ENCODE assay signal across 30 mouse cellular contexts in genomic region chr16:36543091-36543490, GRCm38 (mm10). TPM values are rescaled to one million over a fixed set of nuclear protein-coding genes. Genes with fewer than 3 reads are reported as not detected.
DNase-seq lines count a peak whose midpoint lies in the region; ATAC-seq and TF ChIP-seq lines count a peak whose summit lies in the region.
"Had no signal": no experiment of that assay in that cellular context is flagged by ENCODE, and none has a peak within 500 bp of the region (broad histone marks: within the 10 kb centered on the region; RNA-seq: fewer than 3 reads in every experiment).

No protein-coding gene starts in this region.

- H3K4me1 ChIP-seq in liver, adult 2 months (ENCODE audit: control insufficient read depth, insufficient read depth, low read length): peaks cover 6% of the 10 kb centered on the region
- no peaks in the 10 kb centered on the region for H3K4me1 ChIP-seq in liver, embryonic 11.5 days (replicated peaks; ENCODE audit: control insufficient read depth, insufficient read depth, low read length)
- H3K4me1 ChIP-seq in kidney, postnatal 0 days (replicated peaks; ENCODE audit: insufficient read depth, low read length): no peaks in the 10 kb centered on the region
- H3K4me1 ChIP-seq in forebrain, embryonic 14.5 days (ENCODE audit: control insufficient read depth, insufficient read depth, low read length): no peaks in the 10 kb centered on the region
- H3K4me1 ChIP-seq: embryonic facial prominence, embryonic 10.5 days; embryonic facial prominence, embryonic 15.5 days; forebrain, embryonic 15.5 days; hindbrain, embryonic 13.5 days; limb, embryonic 13.5 days; midbrain, embryonic 15.5 days had no signal

- H3K9me3 ChIP-seq in liver, embryonic 11.5 days (ENCODE audit: control insufficient read depth, low read length): no peaks in the 10 kb centered on the region
- H3K9me3 ChIP-seq in kidney, postnatal 0 days (replicated peaks; ENCODE audit: low read length): no peaks in the 10 kb centered on the region
- no peaks in the 10 kb centered on the region for H3K9me3 ChIP-seq in forebrain, embryonic 14.5 days (replicated peaks; ENCODE audit: control insufficient read depth, low read length)
- H3K9me3 ChIP-seq: embryonic facial prominence, embryonic 10.5 days; embryonic facial prominence, embryonic 15.5 days; forebrain, embryonic 15.5 days; G1E; hindbrain, embryonic 13.5 days; limb, embryonic 13.5 days; midbrain, embryonic 15.5 days had no signal

- no peaks in the 10 kb centered on the region for H3K79me2 ChIP-seq in liver, adult 2 months (ENCODE audit: control insufficient read depth, insufficient read depth, low read length)

- H3K4me3 ChIP-seq in liver, adult 2 months (ENCODE audit: insufficient read depth, low read depth, low read length): no peak overlapping the region
- no peak overlapping the region for H3K4me3 ChIP-seq in liver, embryonic 11.5 days (ENCODE audit: low read depth, low read length)
- no peak overlapping the region for H3K4me3 ChIP-seq in kidney, postnatal 0 days (replicated peaks; ENCODE audit: low read depth, low read length)
- no peak overlapping the region for H3K4me3 ChIP-seq in forebrain, embryonic 14.5 days (ENCODE audit: low read depth, low read length)
- H3K4me3 ChIP-seq: embryonic facial prominence, embryonic 10.5 days; embryonic facial prominence, embryonic 15.5 days; forebrain, embryonic 15.5 days; hindbrain, embryonic 13.5 days; limb, embryonic 13.5 days; midbrain, embryonic 15.5 days had no signal

- no peak for TF ChIP-seq CTCF in liver, adult 2 months (IDR thresholded peaks at IDR 0.05; ENCODE audit: low read depth, low read length)
- TF ChIP-seq CTCF in kidney, postnatal 0 days (IDR thresholded peaks at IDR 0.05; ENCODE audit: low read depth): no peak

- H3K27me3 ChIP-seq in liver, adult 2 months (ENCODE audit: control insufficient read depth, insufficient read depth, low read length): no peaks in the 10 kb centered on the region; the same call in 1 of the 2 replicates
- H3K27me3 ChIP-seq in liver, embryonic 11.5 days (replicated peaks; ENCODE audit: control insufficient read depth, insufficient read depth, low read length): no peaks in the 10 kb centered on the region
- H3K27me3 ChIP-seq in kidney, postnatal 0 days (ENCODE audit: insufficient read depth, low read length): no peaks in the 10 kb centered on the region
- no peaks in the 10 kb centered on the region for H3K27me3 ChIP-seq in forebrain, embryonic 14.5 days (replicated peaks; ENCODE audit: control insufficient read depth, insufficient read depth, low read length)
- H3K27me3 ChIP-seq: embryonic facial prominence, embryonic 15.5 days; forebrain, embryonic 15.5 days; hindbrain, embryonic 13.5 days; limb, embryonic 13.5 days; midbrain, embryonic 15.5 days had no signal

- 29% methylated on average over 3 of the region's 3 CpGs for WGBS in liver, adult 2 months
- 77% methylated on average over 3 of the region's 3 CpGs for WGBS in liver, embryonic 11.5 days
- WGBS in kidney, postnatal 0 days: 63% methylated on average over 3 of the region's 3 CpGs
- WGBS in forebrain, embryonic 14.5 days: 90% methylated on average over 3 of the region's 3 CpGs

- DNase-seq in liver, adult 2 months (ENCODE audit: extremely low read depth, low read depth, low spot score): peak; percentile 59
- DNase-seq in liver, embryonic 11.5 days (ENCODE audit: low spot score): no peak
- peak; percentile 71 to 87 for DNase-seq in kidney, adult 8-10 months
- no peak for DNase-seq in kidney, postnatal 0 days (ENCODE audit: low spot score)
- DNase-seq in kidney, postnatal 4 days: peak; percentile 34 to 49
- DNase-seq in retina, embryonic 14.5 days (ENCODE audit: low spot score): no peak
- DNase-seq in forebrain, embryonic 14.5 days (ENCODE audit: low spot score): no peak
- DNase-seq: adrenal gland, postnatal 36 days; cerebellum, adult 18-20 months; cerebellum, postnatal 14 days; gastrocnemius, postnatal 25 days; heart, adult 18-20 months; heart, postnatal 4 days; lung, embryonic 14.5 days; lung, postnatal 14 days; right cerebral cortex, postnatal 4 days; thymus, adult 2 months; thymus, postnatal 4 days had no signal

- no peak overlapping the region for H3K9ac ChIP-seq in liver, adult 2 months (ENCODE audit: low read depth, low read length)
- H3K9ac ChIP-seq in liver, embryonic 11.5 days (ENCODE audit: low read depth, low read length): no peak overlapping the region
- no peak overlapping the region for H3K9ac ChIP-seq in kidney, postnatal 0 days (ENCODE audit: low read depth, low read length)
- H3K9ac ChIP-seq in forebrain, embryonic 14.5 days (ENCODE audit: low read length): no peak overlapping the region
- H3K9ac ChIP-seq: embryonic facial prominence, embryonic 15.5 days; forebrain, embryonic 15.5 days; hindbrain, embryonic 13.5 days; limb, embryonic 13.5 days; liver, embryonic 14.5 days; lung, embryonic 14.5 days; midbrain, embryonic 15.5 days had no signal

- H3K27ac ChIP-seq in liver, adult 2 months (replicated peaks; ENCODE audit: insufficient read depth, low read depth, low read length): no peak overlapping the region
- no peak overlapping the region for H3K27ac ChIP-seq in liver, embryonic 11.5 days (ENCODE audit: low read depth, low read length)
- H3K27ac ChIP-seq in kidney, postnatal 0 days: no peak overlapping the region
- no peak overlapping the region for H3K27ac ChIP-seq in forebrain, embryonic 14.5 days (ENCODE audit: low read depth, low read length)
- H3K27ac ChIP-seq: embryonic facial prominence, embryonic 10.5 days; embryonic facial prominence, embryonic 15.5 days; forebrain, embryonic 15.5 days; hindbrain, embryonic 13.5 days; limb, embryonic 13.5 days; liver, embryonic 14.5 days; midbrain, embryonic 15.5 days had no signal

- no peaks in the 10 kb centered on the region for H3K36me3 ChIP-seq in liver, adult 2 months (ENCODE audit: control insufficient read depth, insufficient read depth, low read length)
- no peaks in the 10 kb centered on the region for H3K36me3 ChIP-seq in liver, embryonic 11.5 days (ENCODE audit: control insufficient read depth, insufficient read depth, low read length)
- no peaks in the 10 kb centered on the region for H3K36me3 ChIP-seq in kidney, postnatal 0 days (ENCODE audit: insufficient read depth, low read length)
- no peaks in the 10 kb centered on the region for H3K36me3 ChIP-seq in forebrain, embryonic 14.5 days (ENCODE audit: control insufficient read depth, insufficient read depth, low read length)
- H3K36me3 ChIP-seq: embryonic facial prominence, embryonic 10.5 days; embryonic facial prominence, embryonic 15.5 days; forebrain, embryonic 15.5 days; G1E; hindbrain, embryonic 13.5 days; limb, embryonic 13.5 days; midbrain, embryonic 15.5 days had no signal

- no peak overlapping the region for H3K4me2 ChIP-seq in liver, embryonic 11.5 days
- H3K4me2 ChIP-seq in kidney, postnatal 0 days (ENCODE audit: low read length): no peak overlapping the region
- H3K4me2 ChIP-seq in forebrain, embryonic 14.5 days (ENCODE audit: low read length): no peak overlapping the region
- H3K4me2 ChIP-seq: embryonic facial prominence, embryonic 15.5 days; forebrain, embryonic 15.5 days; heart, embryonic 11.5 days; hindbrain, embryonic 13.5 days; limb, embryonic 13.5 days; lung, embryonic 14.5 days; midbrain, embryonic 15.5 days had no signal

- TF ChIP-seq POLR2A in liver, adult 2 months (IDR thresholded peaks at IDR 0.05; ENCODE audit: extremely low read depth, insufficient read depth, low read length): no peak

- no peak for ATAC-seq in liver, embryonic 11.5 days (replicated peaks; ENCODE audit: low FRiP score)
- peak; percentile 73 for ATAC-seq in kidney, postnatal 0 days (replicated peaks; ENCODE audit: low FRiP score, low read depth)
- no peak for ATAC-seq in forebrain, embryonic 14.5 days
- ATAC-seq: forebrain, embryonic 15.5 days; intestine, embryonic 16.5 days; midbrain, embryonic 15.5 days had no signal

RNA-seq across cellular contexts. Expression of gene Casr, which starts 18.9 kb away (rescaled TPM):
- not detected in 2 replicates for total RNA-seq in liver, adult 2 months (2014; rRNA removed)
- polyA plus RNA-seq in liver, adult 2 months (2012; rRNA removed): not detected in 2 replicates
- 0.04 TPM in 1 of 2 replicates, not detected in the other for polyA plus RNA-seq in liver, embryonic 11.5 days (2014; fragmentation: Nextera tagmentation; extraction: Ambion mirVana)
- polyA plus RNA-seq in kidney, postnatal 0 days (2015; fragmentation: Nextera tagmentation; extraction: Ambion mirVana): 3.5 and 4.6 TPM in 2 replicates
- 0.22 TPM in 1 of 2 replicates, not detected in the other for polyA plus RNA-seq in forebrain, embryonic 14.5 days (2014; fragmentation: Nextera tagmentation; extraction: Ambion mirVana)
- total RNA-seq: adrenal gland, postnatal 36 days; heart, adult 18-20 months; neutrophil, adult 5-6 weeks had no signal
- polyA plus RNA-seq: G1E; hindbrain, embryonic 13.5 days; intestine, embryonic 16.5 days; liver, embryonic 14.5 days; lung, embryonic 14.5 days; neural tube, embryonic 11.5 days had no signal

Comparison
In these comparisons a context has a peak if more than half of its experiments do, and no peak if none do; other contexts are left out.
1. DNase-seq: peak in liver, adult 2 months (single experiment), kidney, adult 8-10 months (2 of 2) and kidney, postnatal 4 days (2 of 2); none in liver, embryonic 11.5 days (single experiment), kidney, postnatal 0 days (single experiment), retina, embryonic 14.5 days (single experiment) and forebrain, embryonic 14.5 days (single experiment).